Mouse (Mus musculus) cortical plate, adult 2 months (tissue): ENCODE measurements at regions not wholly inside any gene's neighbourhood (a gene's known extent, or its start where the extent isn't known, plus 50 kb on each side); places are given as distances from the start of the nearest gene placed in this dataset.

Experiments
- CTCF ChIP-seq: fragments of 200-500 bp; IDR thresholded peaks from 2 replicates; pipeline ENCODE4 v1.5.1; 2011; ENCODE audit warnings: mild to moderate bottlenecking, control low read depth, low read length; ENCODE audit not compliant: insufficient read depth; ENCODE audit errors: extremely low read depth
- POLR2A ChIP-seq: fragments of 200-500 bp; IDR thresholded peaks from 2 replicates; pipeline ENCODE4 v1.6.1; 2011; ENCODE audit warnings: mild to moderate bottlenecking, low read length, control low read depth; ENCODE audit not compliant: insufficient read depth; ENCODE audit errors: extremely low read depth

DNA sequence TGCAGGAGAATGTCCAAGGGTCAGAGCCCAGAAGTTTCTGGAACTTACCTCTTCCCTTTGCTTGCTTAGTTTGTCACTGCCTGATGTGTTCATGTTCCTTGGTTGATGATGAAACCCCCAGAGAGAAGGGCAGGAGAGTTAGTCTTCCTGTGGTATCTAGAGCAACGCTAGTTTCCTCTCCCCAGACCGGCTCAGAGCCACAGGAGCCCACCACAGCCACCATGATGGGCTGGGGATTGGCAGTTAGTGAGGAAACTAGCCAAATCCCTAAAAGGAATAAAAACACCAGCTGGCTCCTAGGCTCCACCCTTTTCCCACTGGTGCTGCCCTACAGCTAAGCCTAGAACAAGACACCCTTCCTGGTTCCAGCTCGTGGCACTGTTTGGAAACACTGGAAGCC lies 87.9 kb downstream of the Rplp1 start:
- TF ChIP-seq CTCF = no peak
- no peak for TF ChIP-seq POLR2A
